Mouse (Mus musculus): ENCODE results near the gene Pdlim4.

DNA sequence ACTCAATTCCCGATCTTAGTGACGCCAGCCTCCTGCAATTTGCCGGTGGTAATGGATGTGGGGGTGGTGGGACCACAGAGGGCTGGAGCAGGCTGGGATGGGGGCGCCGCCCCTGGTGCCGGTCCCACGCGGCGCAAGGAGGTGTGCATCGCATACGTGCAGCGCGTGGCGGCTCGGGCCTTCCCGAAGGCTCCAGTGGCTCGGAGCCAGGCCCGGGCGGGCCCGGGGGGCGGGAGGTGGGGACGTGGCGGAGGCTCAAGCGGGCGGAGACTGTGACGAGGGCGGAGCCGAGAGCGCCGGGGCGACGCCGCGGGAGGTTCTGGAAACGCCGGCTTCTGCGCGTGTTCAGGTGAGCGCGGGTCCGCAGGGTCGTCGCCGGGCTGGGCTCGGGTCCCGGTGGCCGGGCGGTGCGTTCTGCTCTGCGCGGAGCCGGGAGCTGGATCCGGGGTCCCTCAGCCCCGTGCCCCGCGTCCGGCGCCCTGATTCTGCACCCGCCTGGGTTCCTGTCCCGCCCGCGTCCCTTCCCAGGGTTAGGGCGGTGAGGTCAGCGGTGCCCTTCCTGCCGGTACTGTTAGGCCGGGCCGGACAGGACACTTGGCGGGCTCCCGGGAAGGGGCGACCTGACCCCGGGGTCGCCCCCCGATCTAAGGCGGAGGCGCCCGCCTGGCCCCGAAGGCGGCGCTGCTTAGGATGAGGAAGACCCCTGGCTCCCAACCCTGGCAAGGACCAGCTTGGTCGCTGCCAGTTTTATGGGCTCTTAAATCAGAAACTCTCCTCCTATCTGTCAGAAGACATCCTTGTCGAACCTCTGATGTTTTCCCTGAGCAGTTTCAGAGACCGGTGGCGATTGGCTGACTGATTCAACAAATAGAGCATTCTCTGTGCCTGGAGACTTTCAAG lies 32.1 kb upstream of the Pdlim4 start:
- TF ChIP-seq CTCF (conservative IDR thresholded peaks at IDR 0.05; ENCODE audit: low read length) (no peak), NANOG (IDR thresholded peaks at IDR 0.05; ENCODE audit: borderline replicate concordance, low read length) (no peak), POU5F1 (IDR thresholded peaks at IDR 0.05; ENCODE audit: borderline replicate concordance, low read length) (no peak)

All from E14TG2a.4 (cell line).